Mouse (Mus musculus) CH12.LX (cell line): ENCODE results near the gene Tmem128.

Experiments used
- CHD1 ChIP-seq: IDR thresholded peaks from 2 replicates; pipeline ENCODE4 v1.6.1; 2012; ENCODE audit warnings: low read depth, low read length, improper control_type of control experiment, inconsistent platforms
- CHD2 ChIP-seq: IDR thresholded peaks from 2 replicates; pipeline ENCODE4 v1.6.1; 2011; ENCODE audit warnings: low read length, improper control_type of control experiment
- CTCF ChIP-seq, 2 experiments: IDR thresholded peaks in 1 of 2; conservative IDR thresholded peaks in 1 of 2; 2 replicates each; pipeline ENCODE4 v1.5.1; 2011 to 2012; ENCODE audit warnings: low read depth in 2 of 2, low read length in 2 of 2, improper control_type of control experiment in 1 of 2, inconsistent platforms in 1 of 2, mild to moderate bottlenecking in 1 of 2, moderate library complexity in 1 of 2
- HCFC1 ChIP-seq: IDR thresholded peaks from 2 replicates; pipeline ENCODE4 v1.6.1; 2012; ENCODE audit warnings: low read depth, mild to moderate bottlenecking, inconsistent platforms, low read length, improper control_type of control experiment
- JUN ChIP-seq: IDR thresholded peaks from 2 replicates; pipeline ENCODE4 v1.6.1; 2011; ENCODE audit warnings: low read depth, mild to moderate bottlenecking, low read length, improper control_type of control experiment, moderate library complexity; ENCODE audit not compliant: insufficient read depth
- MAX ChIP-seq: IDR thresholded peaks from 2 replicates; pipeline ENCODE4 v1.6.1; 2011; ENCODE audit warnings: low read length, improper control_type of control experiment
- POLR2A ChIP-seq: IDR thresholded peaks from 2 replicates; pipeline ENCODE4 v1.6.1; 2011; ENCODE audit warnings: low read depth, mild to moderate bottlenecking, improper control_type of control experiment, low read length
- POLR2AphosphoS2 ChIP-seq: IDR thresholded peaks from 2 replicates; pipeline ENCODE4 v1.6.1; 2011; ENCODE audit warnings: low read depth, low read length, improper control_type of control experiment
- SIN3A ChIP-seq: IDR thresholded peaks from 2 replicates; pipeline ENCODE4 v1.6.1; 2012; ENCODE audit warnings: low read length, improper control_type of control experiment, inconsistent platforms
- SMC3 ChIP-seq: IDR thresholded peaks from 2 replicates; pipeline ENCODE4 v1.6.1; 2011; ENCODE audit warnings: low read depth, low read length, improper control_type of control experiment
- TCF12 ChIP-seq: IDR thresholded peaks from 2 replicates; pipeline ENCODE4 v1.6.1; 2014; ENCODE audit warnings: low read depth, mild to moderate bottlenecking, inconsistent platforms, low read length, improper control_type of control experiment
- ZC3H11A ChIP-seq: IDR thresholded peaks from 2 replicates; pipeline ENCODE4 v1.6.1; 2012; ENCODE audit warnings: low read depth, mild to moderate bottlenecking, inconsistent platforms, low read length, improper control_type of control experiment
- ZKSCAN1 ChIP-seq: IDR thresholded peaks from 2 replicates; pipeline ENCODE4 v1.6.1; 2012; ENCODE audit warnings: low read depth, inconsistent platforms, low read length, improper control_type of control experiment, borderline replicate concordance
- ZNF384 ChIP-seq: IDR thresholded peaks from 2 replicates; pipeline ENCODE4 v1.6.1; 2012; ENCODE audit warnings: low read depth, low read length, improper control_type of control experiment, inconsistent platforms

DNA sequence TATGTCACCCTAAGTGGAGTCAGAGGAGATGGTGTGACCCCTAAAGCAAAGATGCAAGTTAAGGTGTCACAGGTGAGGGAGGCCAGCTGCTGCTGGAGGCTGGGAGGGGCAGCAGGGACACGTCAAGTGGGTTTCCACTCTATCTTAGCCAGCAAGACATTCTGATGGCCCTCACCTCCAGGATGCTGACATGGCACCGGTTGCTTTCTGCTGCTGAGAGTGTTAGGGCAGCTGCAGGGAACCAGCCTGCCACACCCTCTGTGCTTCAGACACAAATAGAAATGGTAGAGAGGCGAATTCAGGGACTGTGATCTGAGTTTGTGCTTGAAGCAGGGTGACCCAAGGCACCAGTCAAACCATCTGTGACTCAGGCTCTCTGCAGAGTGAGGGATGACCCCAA, 49.8 kb downstream of the Tmem128 start:
- TF ChIP-seq SIN3A = no peak
- TF ChIP-seq SMC3 = no peak
- TF ChIP-seq POLR2A = no peak
- TF ChIP-seq CTCF (conservative IDR thresholded peaks at IDR 0.05 in 1 of 2, IDR thresholded peaks at IDR 0.05 in 1 of 2; ENCODE audit: low read depth in 2 of 2, low read length in 2 of 2) = no peak
- no peak for TF ChIP-seq CHD2
- TF ChIP-seq ZKSCAN1 = no peak
- TF ChIP-seq ZNF384 = no peak
- TF ChIP-seq ZC3H11A = no peak
- TF ChIP-seq JUN = no peak
- TF ChIP-seq TCF12 = no peak
- TF ChIP-seq HCFC1 = no peak
- TF ChIP-seq POLR2AphosphoS2 = no peak
- no peak for TF ChIP-seq MAX
- no peak for TF ChIP-seq CHD1
